ENCODE assay signal across 10 mouse cellular contexts in the genomic region with DNA sequence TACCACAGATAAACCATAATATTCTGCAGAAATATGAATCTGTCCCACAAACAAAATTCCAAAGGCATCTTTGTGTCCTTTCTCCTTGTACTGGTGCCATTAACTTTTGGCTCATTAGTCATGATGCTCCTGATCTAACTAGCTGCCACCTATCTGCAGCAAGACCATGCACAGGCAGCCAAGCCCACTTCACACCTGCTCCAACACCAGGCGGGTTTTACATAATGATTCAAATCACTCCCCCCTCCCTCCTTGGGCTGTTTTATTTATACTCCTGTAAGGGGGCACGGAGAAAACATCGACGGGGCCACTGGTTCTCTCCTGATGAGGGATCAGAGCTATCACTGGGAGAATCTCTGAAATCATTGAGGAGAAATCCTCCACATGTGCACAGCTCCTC. TPM values are rescaled to one million over a fixed set of nuclear protein-coding genes. Genes with fewer than 3 reads are reported as not detected.
DNase-seq lines count a peak whose midpoint lies in the region; ATAC-seq and TF ChIP-seq lines count a peak whose summit lies in the region.
"Had no signal": no experiment of that assay in that cellular context is flagged by ENCODE, and none has a peak within 500 bp of the region (broad histone marks: within the 10 kb centered on the region; RNA-seq: fewer than 3 reads in every experiment).

No protein-coding gene starts in this region.

- peak overlapping the region; percentile 77; the same call in 1 of the 2 replicates for H3K4me3 ChIP-seq in heart, embryonic 11.5 days (ENCODE audit: low read depth, low read length)
- H3K4me3 ChIP-seq in G1E (ENCODE audit: low read depth, low read length) = peak overlapping the region; percentile 20; the same call in 1 of the 2 replicates
- peak overlapping the region; percentile 75 for H3K4me3 ChIP-seq in heart, embryonic 16.5 days (ENCODE audit: low read length)
- peak overlapping the region; percentile 90 for H3K4me3 ChIP-seq in midbrain, embryonic 10.5 days

- H3K4me2 ChIP-seq in heart, embryonic 11.5 days = peak overlapping the region; percentile 96
- peak overlapping the region; percentile 98 for H3K4me2 ChIP-seq in heart, embryonic 16.5 days (ENCODE audit: low read depth, low read length)

- no peak overlapping the region for H3K9ac ChIP-seq in heart, embryonic 11.5 days (ENCODE audit: low read depth, low read length)
- no peak overlapping the region; the same call in 1 of the 2 replicates for H3K9ac ChIP-seq in heart, embryonic 16.5 days (ENCODE audit: low read length)

- ATAC-seq in heart, embryonic 11.5 days (replicated peaks; ENCODE audit: insufficient number of reproducible peaks, low FRiP score, low TSS enrichment) = no peak
- ATAC-seq in G1E (ENCODE audit: extremely low read depth, insufficient number of reproducible peaks, low FRiP score, poor library complexity, severe bottlenecking) = no peak
- no peak for ATAC-seq in heart, embryonic 16.5 days (replicated peaks; ENCODE audit: extremely low read depth, insufficient read depth, low FRiP score)
- ATAC-seq: Patski had no signal

- no peaks in the 10 kb centered on the region for H3K4me1 ChIP-seq in heart, embryonic 11.5 days (ENCODE audit: control insufficient read depth, insufficient read depth, low read length)
- H3K4me1 ChIP-seq in G1E (ENCODE audit: insufficient read depth, low read depth, low read length) = peaks cover 51% of the 10 kb centered on the region
- H3K4me1 ChIP-seq in heart, embryonic 16.5 days (ENCODE audit: control insufficient read depth, insufficient read depth, low read length) = peaks cover 28% of the 10 kb centered on the region
- peaks cover 45% of the 10 kb centered on the region for H3K4me1 ChIP-seq in midbrain, embryonic 10.5 days

- DNase-seq in heart, postnatal 14 days = no peak
- DNase-seq in G1E (ENCODE audit: low spot score) = no peak
- no peak for DNase-seq in midbrain, embryonic 10.5 days (ENCODE audit: low spot score)
- no peak for DNase-seq in spleen, postnatal 4 days (ENCODE audit: low spot score in 2 of 2)
- no peak for DNase-seq in urinary bladder, postnatal 25 days (ENCODE audit: low spot score)
- no peak for DNase-seq in left cerebral cortex, adult 8-10 months (ENCODE audit: low spot score in 2 of 2)
- DNase-seq: lung, postnatal 10 days had no signal

- no peaks in the 10 kb centered on the region for H3K36me3 ChIP-seq in heart, embryonic 11.5 days (ENCODE audit: control insufficient read depth, insufficient read depth, low read length)
- H3K36me3 ChIP-seq in G1E (replicated peaks) = peaks cover 3% of the 10 kb centered on the region
- H3K36me3 ChIP-seq in heart, embryonic 16.5 days (ENCODE audit: control insufficient read depth, insufficient read depth) = no peaks in the 10 kb centered on the region
- no peaks in the 10 kb centered on the region for H3K36me3 ChIP-seq in midbrain, embryonic 10.5 days

- H3K27me3 ChIP-seq in heart, embryonic 11.5 days (ENCODE audit: control insufficient read depth, insufficient read depth, low read length) = peaks cover 13% of the 10 kb centered on the region
- no peaks in the 10 kb centered on the region for H3K27me3 ChIP-seq in G1E (ENCODE audit: insufficient read depth, low read length)
- no peaks in the 10 kb centered on the region; the same call in 1 of the 2 replicates for H3K27me3 ChIP-seq in heart, embryonic 16.5 days (ENCODE audit: control insufficient read depth, insufficient read depth, low read length)
- H3K27me3 ChIP-seq in midbrain, embryonic 10.5 days (ENCODE audit: low read depth, poor library complexity, severe bottlenecking) = peaks cover 19% of the 10 kb centered on the region
- H3K27me3 ChIP-seq: Patski had no signal

- H3K9me3 ChIP-seq in heart, embryonic 11.5 days (replicated peaks; ENCODE audit: control insufficient read depth, low read length) = no peaks in the 10 kb centered on the region
- no peaks in the 10 kb centered on the region for H3K9me3 ChIP-seq in G1E (replicated peaks)
- no peaks in the 10 kb centered on the region for H3K9me3 ChIP-seq in heart, embryonic 16.5 days (replicated peaks; ENCODE audit: control insufficient read depth, low read length)
- H3K9me3 ChIP-seq in midbrain, embryonic 10.5 days (replicated peaks) = no peaks in the 10 kb centered on the region

- intact Hi-C loops in heart, postnatal 14 days (cut with DNase I) = loop anchor here (2.0 kb wide), 1 partner anchor 400 kb away; no protein-coding TSS in a partner anchor

- TF ChIP-seq CTCF in G1E (IDR thresholded peaks at IDR 0.05; ENCODE audit: low read depth, low read length) = no peak

- WGBS in heart, embryonic 11.5 days (ENCODE audit: insufficient replicate concordance) = 11% methylated on average over 4 of the region's 4 CpGs
- 24% methylated on average over 4 of the region's 4 CpGs for WGBS in heart, embryonic 16.5 days
- WGBS in midbrain, embryonic 10.5 days = 11% methylated on average over 4 of the region's 4 CpGs

- no peak overlapping the region for H3K27ac ChIP-seq in heart, embryonic 11.5 days (ENCODE audit: low read depth, low read length)
- H3K27ac ChIP-seq in heart, embryonic 16.5 days (ENCODE audit: low read length) = no peak overlapping the region
- H3K27ac ChIP-seq in midbrain, embryonic 10.5 days (replicated peaks) = no peak overlapping the region

RNA-seq across cellular contexts. Expression of a gene that starts 1.2 kb away (rescaled TPM):
- polyA plus RNA-seq in heart, embryonic 11.5 days (2014; fragmentation: Nextera tagmentation; extraction: Ambion mirVana) = 2.1 and 2.9 TPM in 2 replicates
- 10 to 100 TPM; 44.9 to 45.3 TPM for total RNA-seq in heart, postnatal 14 days (2021)
- 21.7 and 21.9 TPM in 2 replicates for total RNA-seq in G1E (2014; fragmentation: Nextera tagmentation)
- 19.9 and 20.3 TPM in 2 replicates for total RNA-seq in G1E (2017)
- polyA plus RNA-seq in G1E (2012) = 32.7 and 37.8 TPM in 2 replicates
- polyA plus RNA-seq in heart, embryonic 16.5 days (2015; fragmentation: Nextera tagmentation; extraction: Ambion mirVana) = 2.3 and 2.7 TPM in 2 replicates
- polyA plus RNA-seq in midbrain, embryonic 10.5 days (2016; fragmentation: Nextera tagmentation; extraction: Ambion mirVana) = 2.8 and 4.9 TPM in 2 replicates
- 10 to 100 TPM; 84.5 to 97.9 (median 87.0) TPM for total RNA-seq in left cerebral cortex, adult 8-10 months (2022)

Comparison
In these comparisons a context has a peak if more than half of its experiments do, and no peak if none do; other contexts are left out.
1. H3K4me3 ChIP-seq: peak in every context shown above with its lines; median percentile 90 in midbrain, embryonic 10.5 days; 77 in heart, embryonic 11.5 days; 75 in heart, embryonic 16.5 days; 20 in G1E.